Mouse (Mus musculus): ENCODE data around the gene Myo10.
A peak's percentile ranks its signal among the peaks of the same experiment; 100 is the strongest.

Gene Myo10

DNA sequence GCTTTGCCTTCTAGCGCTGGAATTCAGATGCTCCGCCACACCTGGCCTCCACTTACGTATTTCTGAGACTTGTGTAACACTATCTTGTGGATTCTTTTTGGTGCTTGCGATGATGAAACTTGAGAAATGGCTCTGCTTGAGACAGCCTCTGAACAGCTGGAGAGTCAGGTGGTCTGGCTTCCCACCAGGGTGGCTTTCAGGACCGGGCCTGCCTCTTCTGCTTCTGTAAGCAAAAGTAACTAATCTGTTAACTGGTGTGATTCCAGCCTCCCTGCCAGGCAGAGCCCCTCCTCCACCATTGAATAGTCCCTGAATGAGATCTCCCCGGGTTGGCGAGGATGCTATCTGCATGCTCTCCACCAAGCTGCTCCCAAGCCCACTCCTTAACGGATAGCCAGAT, 140.0 kb downstream of the Myo10 start:
- no peak for DNase-seq (ENCODE audit: low spot score in 2 of 2)

DNA sequence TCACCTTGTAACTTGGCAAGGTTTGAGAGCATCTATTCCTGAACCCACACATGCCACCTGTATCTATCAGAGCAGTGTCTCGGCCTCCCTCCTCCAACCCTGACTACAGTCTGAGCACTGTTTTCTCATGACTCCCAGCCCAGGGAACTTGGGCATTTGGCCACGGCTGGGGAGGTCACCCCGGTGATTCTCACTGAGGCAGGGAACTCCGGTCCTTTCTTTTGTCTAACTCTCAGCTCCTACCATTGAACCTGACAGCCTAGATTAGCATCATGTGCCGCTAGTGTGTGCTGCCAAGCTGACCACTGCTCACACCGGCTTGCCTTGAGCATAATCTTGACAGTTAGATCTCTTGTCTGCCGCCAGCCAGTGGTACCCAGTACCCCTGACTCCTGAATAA, 140.8 kb downstream of the Myo10 start:
- no peak for DNase-seq (ENCODE audit: low spot score in 2 of 2)

DNA sequence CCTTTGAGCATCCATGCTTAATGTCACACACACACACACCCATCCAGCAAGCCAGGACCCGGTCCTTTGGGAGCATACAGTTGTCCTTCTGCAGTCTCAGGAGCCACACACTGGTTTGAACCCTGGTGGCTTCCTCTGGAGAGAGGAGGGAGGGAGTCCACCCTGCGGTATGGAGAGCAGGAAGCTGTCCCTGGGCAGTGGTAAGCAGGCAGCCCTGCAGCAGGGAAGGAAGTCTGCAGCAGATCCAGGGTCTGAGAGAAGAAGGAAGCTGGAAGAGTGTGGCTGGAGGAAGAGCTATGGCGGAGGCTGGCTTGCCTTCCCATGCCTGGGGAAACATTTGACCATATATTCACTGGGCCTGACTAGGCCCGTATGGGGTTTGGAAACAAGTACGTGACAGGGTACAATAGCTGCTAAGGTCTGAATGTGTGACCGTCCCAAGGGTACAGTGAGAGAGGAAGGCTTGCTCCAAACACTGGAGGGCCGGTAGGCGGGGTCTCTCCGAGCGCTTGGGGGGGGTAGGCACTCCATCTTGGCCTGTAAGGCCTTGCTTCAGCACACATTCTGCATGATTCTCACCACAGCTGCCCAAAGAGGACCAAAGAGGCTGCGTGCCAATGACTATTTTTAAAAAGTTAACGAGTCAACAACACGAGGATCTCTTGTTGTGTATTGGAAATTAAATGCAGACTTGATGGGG, 142.5 kb downstream of the Myo10 start:
- DNase-seq (ENCODE audit: low spot score in 2 of 2), result no peak

DNA sequence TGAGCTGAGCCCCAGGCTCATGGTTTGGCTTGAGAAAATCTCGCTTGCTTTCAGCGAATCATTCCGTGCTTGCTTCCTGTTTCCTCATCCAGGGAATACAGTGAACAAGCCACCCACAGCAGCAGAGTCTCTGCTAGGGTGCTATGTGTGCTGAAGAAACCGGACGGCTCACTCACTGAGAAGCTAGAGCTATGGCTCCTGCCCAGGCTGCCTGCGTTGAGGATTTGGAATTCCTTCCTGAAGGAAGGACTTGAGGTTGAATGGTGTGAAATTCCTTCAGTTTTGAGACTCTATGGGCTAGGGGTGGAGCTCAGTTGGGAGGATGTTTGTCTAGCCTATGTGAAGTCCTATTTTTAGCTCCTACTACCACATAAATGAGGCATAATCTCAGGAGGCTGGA, 145.5 kb downstream of the Myo10 start:
- no peak for DNase-seq (ENCODE audit: low spot score in 2 of 2)

DNA sequence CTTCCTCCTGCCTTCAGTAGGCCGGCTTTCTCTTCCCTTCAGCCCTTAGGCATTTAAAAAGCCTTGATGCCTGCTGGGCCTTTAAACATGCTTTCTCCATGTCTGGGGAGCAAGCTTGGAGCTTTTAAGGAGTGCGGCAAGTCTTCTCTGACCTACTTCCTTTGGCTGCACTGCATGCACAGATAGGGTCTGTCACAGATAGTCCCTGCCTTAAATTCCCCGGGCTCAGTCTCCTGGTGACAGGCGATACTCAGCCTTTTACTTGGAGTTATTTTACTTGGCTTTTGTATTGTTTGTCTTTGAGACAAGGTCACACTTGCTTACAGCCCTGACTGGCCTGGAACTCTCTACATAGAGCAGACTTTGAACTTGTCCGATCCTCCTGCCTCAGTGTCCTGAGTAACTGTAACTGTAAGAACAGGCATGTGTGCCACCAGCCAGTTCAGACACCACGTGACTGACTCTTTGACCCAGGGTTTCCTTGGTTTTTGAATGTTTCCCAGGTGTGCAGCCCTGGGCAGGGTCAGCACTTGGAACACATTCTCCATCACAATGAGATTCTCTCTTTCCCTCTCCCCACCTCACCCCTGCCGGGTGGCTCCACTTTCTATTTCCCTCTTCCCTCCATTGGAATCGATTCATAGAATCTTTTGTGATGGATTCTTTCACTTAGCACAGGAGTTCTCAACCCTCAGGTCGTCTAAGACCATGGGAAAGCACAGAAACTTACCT, 147.4 kb downstream of the Myo10 start:
- DNase-seq (ENCODE audit: low spot score in 2 of 2), result no peak

DNA sequence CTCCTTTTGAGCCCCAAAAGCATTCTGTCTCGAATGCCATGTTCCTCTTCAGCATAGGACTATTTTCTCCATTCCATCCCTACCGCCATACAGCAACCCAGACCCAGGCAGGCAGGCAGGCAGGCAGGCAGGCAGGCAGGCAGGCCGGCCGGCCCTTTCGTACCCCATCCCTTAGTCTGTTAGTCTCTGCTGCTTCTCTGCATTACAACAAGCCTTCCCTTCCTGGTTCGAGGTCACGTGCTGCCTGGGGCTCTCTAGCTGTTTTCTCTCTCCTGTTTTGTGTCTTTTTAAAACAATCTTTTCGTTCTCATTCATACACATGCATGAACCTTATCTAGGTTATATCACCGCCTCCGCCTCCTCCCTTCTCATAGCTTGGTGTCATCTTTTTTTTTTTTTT, 149.5 kb downstream of the Myo10 start:
- DNase-seq (ENCODE audit: low spot score in 2 of 2), result no peak

DNA sequence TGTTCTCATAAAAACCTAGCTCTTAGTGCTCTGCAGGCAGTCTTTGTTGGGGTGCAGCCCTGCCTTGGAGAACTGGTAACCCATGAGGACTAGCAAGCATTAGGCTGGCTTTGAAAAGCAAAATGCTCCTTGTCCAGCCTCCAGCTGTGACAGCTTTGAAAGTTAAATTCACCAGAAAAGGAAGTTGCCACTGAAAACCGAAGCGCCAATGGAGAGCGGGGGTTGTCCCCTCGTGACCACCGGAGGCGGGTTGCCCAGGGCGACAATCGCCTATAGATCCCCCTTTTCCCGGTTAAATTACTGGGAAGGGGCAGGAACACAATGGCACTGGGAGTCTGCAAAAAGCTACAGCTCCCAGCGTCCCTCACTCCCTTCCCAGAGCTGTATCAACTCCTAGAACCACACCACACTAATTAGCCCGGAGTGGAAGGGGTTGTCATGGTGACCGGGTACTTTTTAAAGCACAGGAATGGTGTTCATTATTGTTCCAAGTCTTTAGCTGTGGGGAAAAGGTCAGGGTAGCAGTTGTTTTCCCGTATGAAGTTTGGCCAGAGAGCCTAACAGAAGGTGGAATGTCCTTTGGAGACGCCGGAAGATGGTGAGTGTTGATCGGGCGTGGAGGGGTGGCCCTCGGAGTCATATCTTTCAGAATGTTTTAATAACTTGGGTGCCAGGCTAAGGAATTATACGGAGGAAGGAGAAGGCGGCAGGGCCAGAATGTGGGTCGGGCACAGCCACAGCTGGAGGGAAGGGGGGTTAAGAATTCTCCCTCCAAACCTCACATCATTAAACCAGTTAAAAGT, 151.6 kb downstream of the Myo10 start:
- DNase-seq (ENCODE audit: low spot score in 2 of 2), result peak in 1 of 2 experiments; percentile 17

DNA sequence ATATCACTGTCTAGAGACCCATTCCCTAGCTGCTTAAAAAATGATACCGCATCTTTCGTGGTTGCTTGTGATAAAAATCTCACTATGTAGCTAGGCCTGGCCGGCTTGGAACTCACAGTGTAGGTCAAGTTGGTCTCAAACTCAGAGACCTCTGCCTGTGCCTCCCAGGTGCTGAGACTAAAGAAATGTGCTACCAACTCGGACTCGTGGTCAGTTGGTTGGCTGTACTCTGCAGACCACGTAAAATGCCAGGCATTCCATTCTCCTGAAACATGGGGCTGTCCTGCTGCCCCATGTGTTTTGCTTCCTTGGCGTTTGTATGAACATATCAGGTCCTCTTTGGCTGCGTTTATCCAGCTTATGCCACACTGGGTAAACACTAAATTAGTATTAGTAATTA, 156.6 kb downstream of the Myo10 start:
- DNase-seq (ENCODE audit: low spot score in 2 of 2), result no peak

DNA sequence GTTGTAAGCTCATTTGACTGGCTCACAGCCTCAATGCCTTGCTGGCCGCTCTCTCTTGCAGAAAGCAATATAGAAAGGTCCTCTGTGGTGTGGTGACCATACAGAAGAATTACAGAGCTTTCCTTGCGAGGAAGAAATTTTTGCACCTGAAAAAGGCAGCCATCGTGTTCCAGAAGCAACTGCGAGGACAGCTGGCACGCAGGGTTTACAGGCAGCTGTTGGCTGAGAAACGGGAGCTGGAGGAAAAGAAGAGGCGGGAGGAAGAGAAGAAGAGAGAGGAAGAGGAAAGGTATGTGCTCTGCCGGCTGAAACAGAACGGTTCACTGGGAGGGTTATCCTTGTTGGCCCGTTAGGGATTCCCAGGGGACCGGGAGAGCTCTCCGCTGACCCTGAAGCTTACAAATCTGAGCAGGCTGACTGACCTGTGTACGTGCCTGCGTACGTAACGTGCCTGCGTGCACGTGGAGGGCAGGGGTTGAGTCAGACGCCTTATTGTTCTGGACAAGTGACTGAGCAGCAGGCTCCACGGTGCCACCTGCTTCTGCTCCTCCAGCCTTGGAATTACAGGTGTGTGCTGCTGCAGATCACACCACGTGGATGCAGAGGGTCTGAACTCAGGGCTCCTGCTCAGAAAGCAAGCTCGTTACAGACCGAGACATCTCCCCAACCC, 157.3 kb downstream of the Myo10 start:
- DNase-seq (ENCODE audit: low spot score in 2 of 2), result no peak

DNA sequence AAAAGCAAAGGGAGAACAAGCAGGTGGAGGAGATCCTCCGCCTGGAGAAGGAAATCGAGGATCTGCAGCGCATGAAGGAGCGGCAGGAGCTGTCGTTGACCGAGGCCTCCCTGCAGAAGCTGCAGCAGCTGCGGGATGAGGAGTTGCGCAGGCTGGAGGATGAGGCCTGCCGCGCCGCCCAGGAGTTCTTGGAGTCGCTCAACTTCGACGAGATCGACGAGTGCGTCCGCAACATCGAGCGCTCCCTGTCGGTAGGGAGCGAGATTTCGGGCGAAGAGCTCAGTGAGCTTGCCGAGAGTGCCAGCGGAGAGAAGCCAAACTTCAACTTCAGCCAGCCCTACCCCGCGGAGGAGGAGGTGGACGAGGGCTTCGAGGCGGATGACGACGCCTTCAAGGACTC, 158.7 kb downstream of the Myo10 start:
- no peak for DNase-seq (ENCODE audit: low spot score in 2 of 2)

DNA sequence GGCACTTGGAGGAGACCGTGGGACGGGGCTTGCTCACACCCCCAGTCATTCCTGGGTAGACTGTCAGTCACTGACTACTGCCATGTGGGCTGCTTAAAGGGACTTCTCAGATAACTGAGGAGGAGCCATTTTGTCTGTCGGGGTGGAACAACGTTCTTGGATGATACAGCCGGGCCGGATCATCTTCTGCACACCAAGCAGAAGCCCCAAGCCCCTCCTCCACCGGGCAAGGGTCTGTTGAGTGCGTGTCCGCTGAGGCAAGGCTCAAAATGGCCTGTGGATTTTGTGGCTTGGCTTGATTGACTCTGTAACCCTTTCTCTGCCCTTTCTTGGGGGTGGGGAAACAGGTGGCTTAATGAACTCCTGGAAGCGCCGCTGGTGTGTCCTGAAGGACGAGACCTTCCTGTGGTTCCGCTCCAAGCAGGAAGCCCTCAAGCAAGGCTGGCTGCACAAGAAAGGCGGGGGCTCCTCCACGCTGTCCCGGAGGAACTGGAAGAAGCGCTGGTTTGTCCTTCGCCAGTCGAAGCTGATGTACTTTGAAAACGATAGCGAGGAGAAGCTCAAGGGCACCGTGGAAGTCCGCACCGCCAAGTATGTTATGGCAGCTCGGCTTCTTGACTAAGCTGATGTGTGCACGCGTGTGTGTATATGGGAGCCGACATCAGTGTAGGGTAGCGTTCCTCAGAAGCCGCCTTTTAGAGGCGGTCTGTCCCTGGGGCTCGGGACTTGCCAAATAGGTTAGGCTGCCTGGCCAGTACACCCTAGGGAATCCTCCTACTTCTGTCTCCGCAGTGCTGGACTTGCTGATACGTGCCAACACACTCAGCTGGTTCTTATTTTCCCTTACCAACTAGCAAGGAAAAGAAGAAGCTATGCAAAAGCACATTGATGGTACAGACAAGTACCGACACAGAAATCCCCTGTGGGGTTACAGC, 163.4 kb downstream of the Myo10 start:
- DNase-seq (ENCODE audit: low spot score in 2 of 2), result no peak

DNA sequence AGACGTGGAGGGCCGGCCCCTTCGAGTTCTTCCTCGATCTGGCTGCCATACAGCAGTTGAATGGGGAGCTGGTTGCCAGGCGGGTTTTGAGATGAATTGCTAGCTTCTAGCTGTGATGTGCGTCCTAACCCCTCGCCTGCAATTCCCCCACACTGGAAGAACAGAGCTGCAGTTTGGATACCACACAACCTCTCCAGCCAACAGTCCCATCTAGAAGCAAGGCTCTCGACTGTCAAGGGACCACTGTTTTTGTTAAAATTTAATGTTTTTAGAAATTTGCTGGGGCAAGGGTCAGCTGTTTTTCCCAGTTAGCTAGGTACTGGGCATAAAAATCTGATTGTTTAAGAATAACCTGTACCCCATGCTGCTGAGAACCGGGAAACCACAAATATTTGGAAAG, 165.1 kb downstream of the Myo10 start:
- DNase-seq (ENCODE audit: low spot score in 2 of 2), result no peak

DNA sequence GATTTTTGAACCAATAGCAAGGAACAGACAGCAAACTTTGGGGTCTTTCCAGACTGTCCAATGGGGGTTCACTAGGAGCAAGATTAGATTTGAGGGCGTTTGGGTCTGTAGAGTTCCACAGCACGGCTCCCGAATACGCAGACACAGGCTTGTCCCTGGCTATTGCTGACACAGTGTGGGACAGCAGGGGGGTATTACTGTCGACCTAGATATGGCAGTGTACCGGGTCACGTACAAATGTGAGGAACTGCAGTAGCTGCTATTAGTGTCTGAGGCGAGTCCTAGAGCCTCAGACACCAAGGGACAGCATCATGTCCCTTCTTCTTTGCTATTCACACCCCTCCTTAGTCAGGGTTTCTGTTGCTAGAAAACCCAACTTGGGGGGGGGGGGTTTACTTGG, 165.6 kb downstream of the Myo10 start:
- DNase-seq (ENCODE audit: low spot score in 2 of 2), result no peak

DNA sequence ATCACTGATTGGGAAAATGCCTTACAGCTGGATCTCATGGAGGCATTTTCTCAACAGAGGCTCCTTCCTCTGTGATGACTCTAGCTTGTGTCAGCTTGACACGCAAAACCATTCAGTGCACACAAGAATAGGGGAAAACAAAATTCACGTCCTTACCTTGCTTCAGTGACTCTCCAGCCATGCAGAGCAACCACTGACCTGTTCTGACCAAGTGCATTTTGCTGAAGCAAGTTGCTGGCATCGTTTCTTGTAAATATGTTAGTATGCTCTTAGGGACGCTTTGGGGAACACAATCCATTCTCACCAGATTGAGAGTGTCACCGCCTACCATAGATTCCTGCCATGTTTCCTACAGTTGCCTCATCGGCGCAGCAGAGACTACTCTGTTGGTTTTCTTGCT, 166.2 kb downstream of the Myo10 start:
- DNase-seq (ENCODE audit: low spot score in 2 of 2), result no peak

DNA sequence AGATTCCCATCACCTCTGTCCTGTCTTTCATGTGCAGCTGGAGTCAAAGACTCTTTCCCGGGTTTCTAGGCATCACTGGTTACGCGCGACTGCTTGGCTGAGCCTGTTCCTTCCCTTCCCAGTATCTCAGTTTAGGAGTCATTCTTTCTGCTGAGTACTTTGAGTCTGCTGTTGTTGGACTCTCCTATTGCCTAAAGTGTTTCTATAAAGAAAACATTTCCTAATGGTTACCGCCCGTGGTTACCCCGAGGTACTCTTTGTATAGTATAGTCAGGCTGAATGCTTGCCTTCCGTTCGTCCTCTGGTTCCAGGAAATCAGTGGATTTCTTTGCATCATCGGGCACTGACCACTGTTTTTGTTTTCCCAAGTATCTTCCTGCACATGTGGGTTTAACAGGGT, 166.9 kb downstream of the Myo10 start:
- no peak for DNase-seq (ENCODE audit: low spot score in 2 of 2)

DNA sequence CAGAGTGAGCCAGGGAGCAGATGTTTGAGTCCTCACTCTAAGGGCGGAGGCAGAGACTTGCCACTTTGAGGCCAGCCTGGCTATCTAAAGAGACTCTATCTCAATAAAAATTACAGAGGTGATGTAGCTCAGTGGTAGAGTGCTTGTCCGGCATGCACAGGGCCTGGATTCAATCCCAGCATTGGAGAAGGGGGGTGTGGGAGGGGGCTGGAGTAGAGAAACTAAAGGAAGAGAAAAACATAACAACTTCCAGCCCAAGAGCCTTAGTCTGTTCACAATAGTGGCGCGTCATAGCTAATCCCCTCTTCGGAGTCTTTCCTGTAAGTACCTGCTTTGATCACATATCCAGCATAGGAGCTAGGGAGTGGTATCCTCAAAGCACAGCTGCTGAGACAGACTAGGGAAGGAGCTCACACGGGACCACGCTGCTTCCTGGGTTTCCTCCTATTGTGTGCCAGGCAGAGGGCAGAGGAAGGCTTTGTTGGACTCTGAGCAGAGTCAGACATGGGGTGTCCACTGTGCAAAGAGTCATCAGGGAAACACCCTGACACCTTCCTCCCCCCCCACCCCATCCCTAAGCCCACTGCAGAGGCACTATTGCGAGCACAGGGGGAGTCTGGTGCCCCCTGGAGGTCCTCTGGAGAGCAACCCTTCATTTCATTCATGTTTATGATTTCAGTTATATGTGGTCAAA, 169.5 kb downstream of the Myo10 start:
- no peak for DNase-seq (ENCODE audit: low spot score in 2 of 2)

DNA sequence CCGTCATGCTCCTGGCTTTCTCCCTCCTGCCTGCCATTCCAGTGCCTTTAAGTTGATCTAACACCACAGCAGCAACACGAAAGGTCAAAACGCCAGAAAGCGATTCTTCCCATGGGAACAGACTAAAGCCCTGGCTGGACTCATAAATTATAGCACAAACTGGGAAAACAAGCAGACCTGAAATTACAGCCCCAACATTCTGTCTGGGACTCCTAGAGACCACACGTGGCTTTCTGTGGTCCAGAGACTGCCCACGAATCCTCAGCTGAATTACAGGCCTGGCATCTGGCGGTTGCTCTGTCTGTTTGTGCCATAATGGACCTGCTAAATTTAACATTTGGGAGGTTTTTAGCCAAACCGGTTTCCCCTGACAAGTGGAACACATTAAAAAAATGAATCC, 171.8 kb downstream of the Myo10 start:
- DNase-seq (ENCODE audit: low spot score in 2 of 2), result no peak

DNA sequence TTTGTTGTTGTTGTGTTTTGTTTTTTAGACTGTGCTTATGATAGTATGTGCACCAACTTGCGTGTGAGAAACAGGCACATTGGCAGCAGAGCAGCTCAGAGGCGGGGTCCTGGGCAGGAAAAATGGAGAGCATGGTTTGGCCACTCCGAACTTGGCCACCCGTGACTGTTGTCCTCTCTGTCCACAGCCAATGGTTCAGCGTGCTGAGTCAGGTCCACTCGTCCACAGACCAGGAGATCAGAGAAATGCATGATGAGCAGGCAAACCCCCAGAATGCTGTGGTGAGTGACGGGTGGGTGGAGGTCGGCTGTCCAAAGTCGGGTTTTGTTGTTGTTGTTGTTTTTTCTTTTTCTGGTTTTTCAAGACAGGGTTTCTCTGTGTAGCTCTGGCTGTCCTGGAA, 173.2 kb downstream of the Myo10 start:
- DNase-seq (ENCODE audit: low spot score in 2 of 2), result no peak

DNA sequence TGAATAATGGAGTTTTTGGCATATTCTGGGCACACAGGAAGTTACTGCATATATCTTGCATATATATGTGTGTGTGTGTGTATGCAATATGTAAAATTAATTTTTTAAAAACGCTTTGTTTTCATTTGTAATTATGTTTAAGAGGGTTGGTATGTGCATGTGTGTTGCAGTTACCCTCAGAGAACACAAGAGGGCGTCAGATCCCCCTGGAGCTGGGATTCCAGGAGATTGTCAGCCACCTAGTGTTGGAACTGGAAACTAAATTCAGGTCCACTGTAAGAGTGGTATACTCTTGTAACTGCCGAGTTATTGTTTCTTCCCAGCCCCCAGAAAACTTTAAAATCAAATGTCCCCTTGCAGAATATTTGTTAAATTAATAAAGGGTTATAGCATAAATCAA, 174.0 kb downstream of the Myo10 start:
- peak; percentile 11 to 51 for DNase-seq (ENCODE audit: low spot score in 2 of 2)

DNA sequence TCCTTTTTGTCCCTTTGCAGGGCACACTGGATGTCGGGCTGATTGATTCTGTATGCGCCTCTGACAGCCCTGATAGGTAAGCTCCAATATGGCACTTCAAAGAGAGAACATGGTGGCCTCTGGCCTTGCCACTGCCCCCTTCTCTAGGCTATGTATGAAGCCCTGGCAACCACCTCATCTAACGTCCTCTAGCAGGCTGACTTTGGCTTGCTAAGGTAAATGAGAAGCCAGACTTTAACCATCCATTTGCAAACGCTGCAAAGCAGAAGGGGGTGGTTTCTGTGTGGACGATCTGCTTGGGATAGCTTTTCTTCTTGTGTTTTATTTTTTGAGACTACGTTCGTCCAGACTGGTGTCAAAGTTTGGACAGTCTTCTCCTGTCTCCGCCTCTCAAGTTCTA, 174.9 kb downstream of the Myo10 start:
- no peak for DNase-seq (ENCODE audit: low spot score in 2 of 2)

DNA sequence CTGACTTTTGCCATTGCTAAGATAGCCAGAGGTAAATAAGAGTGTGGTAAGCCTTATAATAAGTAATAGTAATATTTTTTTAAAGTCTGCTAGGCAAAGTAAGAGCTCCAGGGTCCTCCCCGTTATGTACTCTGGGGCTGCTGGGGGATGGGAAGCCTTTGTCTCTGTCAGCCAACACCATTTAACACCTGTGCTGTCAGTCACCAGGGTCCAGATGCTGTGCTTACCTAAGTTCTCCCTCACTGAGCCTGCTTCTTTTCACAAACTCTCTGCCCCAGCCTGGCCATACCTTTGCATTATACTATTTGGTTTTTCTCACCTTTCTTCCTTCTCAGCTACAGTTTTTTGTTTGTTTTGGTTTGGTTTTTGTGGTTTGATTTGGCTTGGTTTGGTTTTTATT, 175.6 kb downstream of the Myo10 start:
- no peak for DNase-seq (ENCODE audit: low spot score in 2 of 2)
